In genomic region chr16:94608706-94609594, GRCm38 (mm10) we compare ENCODE assay signal across 18 mouse cellular contexts. TPM values are rescaled to one million over a fixed set of nuclear protein-coding genes. Genes with fewer than 3 reads are reported as not detected.
A peak's percentile ranks its signal among the peaks of the same experiment; 100 is the strongest.
DNase-seq lines count a peak whose midpoint lies in the region; ATAC-seq and TF ChIP-seq lines count a peak whose summit lies in the region.
"Had no signal": no experiment of that assay in that cellular context is flagged by ENCODE, and none has a peak within 500 bp of the region (broad histone marks: within the 10 kb centered on the region; RNA-seq: fewer than 3 reads in every experiment).

No protein-coding gene starts in this region.

- H3K36me3 ChIP-seq in heart, postnatal 0 days (replicated peaks; ENCODE audit: control insufficient read depth, insufficient read depth, low read length), result no peaks in the 10 kb centered on the region
- H3K36me3 ChIP-seq in heart, embryonic 11.5 days (ENCODE audit: control insufficient read depth, insufficient read depth, low read length), result no peaks in the 10 kb centered on the region
- no peaks in the 10 kb centered on the region for H3K36me3 ChIP-seq in stomach, postnatal 0 days (ENCODE audit: control insufficient read depth, insufficient read depth, low read length)
- H3K36me3 ChIP-seq: embryonic facial prominence, embryonic 12.5 days; hindbrain, embryonic 15.5 days had no signal

- TF ChIP-seq EP300 in heart, postnatal 0 days (IDR thresholded peaks at IDR 0.05; ENCODE audit: low read depth), result no peak
- TF ChIP-seq EP300 in stomach, postnatal 0 days (optimal IDR thresholded peaks at IDR 0.05), result no peak

- H3K27ac ChIP-seq in heart, postnatal 0 days (ENCODE audit: low read depth), result peak overlapping the region; percentile 68
- H3K27ac ChIP-seq in heart, embryonic 11.5 days (ENCODE audit: low read depth, low read length), result no peak overlapping the region
- 0 out of 2 replicates have a peak overlapping the region, but pooled peaks have one; percentile 8 for H3K27ac ChIP-seq in stomach, postnatal 0 days (replicated peaks)
- H3K27ac ChIP-seq: embryonic facial prominence, embryonic 12.5 days; hindbrain, embryonic 15.5 days; kidney, embryonic 15.5 days; liver, embryonic 13.5 days had no signal

- peak; percentile 41 for DNase-seq in adrenal gland, postnatal 14 days
- no peak for DNase-seq in adrenal gland, adult 8-10 months
- no peak for DNase-seq in heart, postnatal 0 days (ENCODE audit: low spot score)
- DNase-seq in brain, adult 2 months (ENCODE audit: low read depth, low spot score), result peak; percentile 72
- DNase-seq in stomach, postnatal 0 days (ENCODE audit: low spot score), result no peak
- DNase-seq in cerebellum, postnatal 10 days, result no peak
- DNase-seq in kidney, adult 18-20 months, result no peak
- DNase-seq: cerebellum, postnatal 25 days; gastrocnemius, postnatal 25 days; layer of hippocampus, adult 9-11 months; liver, embryonic 13.5 days; lung, postnatal 36 days had no signal

- no peak for TF ChIP-seq CTCF in heart, postnatal 0 days (IDR thresholded peaks at IDR 0.05; ENCODE audit: low read depth)
- TF ChIP-seq CTCF in stomach, postnatal 0 days (IDR thresholded peaks at IDR 0.05; ENCODE audit: low read depth), result no peak

- no peaks in the 10 kb centered on the region for H3K27me3 ChIP-seq in heart, postnatal 0 days (ENCODE audit: control insufficient read depth, insufficient read depth, low read length)
- no peaks in the 10 kb centered on the region for H3K27me3 ChIP-seq in heart, embryonic 11.5 days (ENCODE audit: control insufficient read depth, insufficient read depth, low read length)
- no peaks in the 10 kb centered on the region for H3K27me3 ChIP-seq in stomach, postnatal 0 days (ENCODE audit: control insufficient read depth, insufficient read depth, low read length)
- H3K27me3 ChIP-seq: embryonic facial prominence, embryonic 12.5 days; hindbrain, embryonic 15.5 days; kidney, embryonic 15.5 days; liver, embryonic 13.5 days; Patski had no signal

- no peak overlapping the region for H3K4me3 ChIP-seq in heart, postnatal 0 days (ENCODE audit: low read depth, low read length)
- no peak overlapping the region for H3K4me3 ChIP-seq in heart, embryonic 11.5 days (ENCODE audit: low read depth, low read length)
- H3K4me3 ChIP-seq in stomach, postnatal 0 days (ENCODE audit: low read depth, low read length), result no peak overlapping the region
- H3K4me3 ChIP-seq: embryonic facial prominence, embryonic 12.5 days; hindbrain, embryonic 15.5 days; kidney, embryonic 15.5 days; liver, embryonic 13.5 days had no signal

- H3K4me1 ChIP-seq in heart, postnatal 0 days (ENCODE audit: control insufficient read depth, insufficient read depth), result peaks cover 44% of the 10 kb centered on the region
- H3K4me1 ChIP-seq in heart, embryonic 11.5 days (ENCODE audit: control insufficient read depth, insufficient read depth, low read length), result peaks cover 31% of the 10 kb centered on the region
- peaks cover 5% of the 10 kb centered on the region; the same call in 1 of the 2 replicates for H3K4me1 ChIP-seq in stomach, postnatal 0 days (replicated peaks; ENCODE audit: control insufficient read depth, insufficient read depth)

- no peak; the same call in 1 of the 2 replicates for ATAC-seq in heart, postnatal 0 days (ENCODE audit: insufficient read depth, low read depth)
- no peak for ATAC-seq in heart, embryonic 11.5 days (replicated peaks; ENCODE audit: insufficient number of reproducible peaks, low FRiP score, low TSS enrichment)
- peak; percentile 50; the same call in 1 of the 2 replicates for ATAC-seq in stomach, postnatal 0 days (ENCODE audit: low FRiP score, low TSS enrichment)
- ATAC-seq: midbrain, embryonic 16.5 days; Patski had no signal

- no peak overlapping the region for H3K4me2 ChIP-seq in heart, postnatal 0 days (ENCODE audit: low read depth, low read length)
- H3K4me2 ChIP-seq in heart, embryonic 11.5 days, result no peak overlapping the region
- H3K4me2 ChIP-seq in stomach, postnatal 0 days (replicated peaks; ENCODE audit: low read depth), result no peak overlapping the region
- H3K4me2 ChIP-seq: embryonic facial prominence, embryonic 12.5 days; hindbrain, embryonic 15.5 days; kidney, embryonic 15.5 days; liver, embryonic 13.5 days had no signal

- 57% methylated on average over 9 of the region's 9 CpGs for WGBS in heart, postnatal 0 days
- 84% methylated on average over 9 of the region's 9 CpGs for WGBS in heart, embryonic 11.5 days (ENCODE audit: insufficient replicate concordance)
- WGBS in stomach, postnatal 0 days, result 57% methylated on average over 9 of the region's 9 CpGs

- no peak overlapping the region for H3K9ac ChIP-seq in heart, postnatal 0 days (replicated peaks; ENCODE audit: low read depth, low read length)
- H3K9ac ChIP-seq in heart, embryonic 11.5 days (ENCODE audit: low read depth, low read length), result no peak overlapping the region
- no peak overlapping the region for H3K9ac ChIP-seq in stomach, postnatal 0 days (ENCODE audit: low read length)
- H3K9ac ChIP-seq: embryonic facial prominence, embryonic 12.5 days; hindbrain, embryonic 15.5 days; kidney, embryonic 15.5 days; liver, embryonic 13.5 days had no signal

- H3K9me3 ChIP-seq in heart, postnatal 0 days (replicated peaks; ENCODE audit: control insufficient read depth, low read length), result no peaks in the 10 kb centered on the region
- no peaks in the 10 kb centered on the region for H3K9me3 ChIP-seq in heart, embryonic 11.5 days (replicated peaks; ENCODE audit: control insufficient read depth, low read length)
- H3K9me3 ChIP-seq in stomach, postnatal 0 days (ENCODE audit: control insufficient read depth, low read length), result no peaks in the 10 kb centered on the region
- H3K9me3 ChIP-seq: embryonic facial prominence, embryonic 12.5 days; hindbrain, embryonic 15.5 days; kidney, embryonic 15.5 days; liver, embryonic 13.5 days had no signal

RNA-seq across cellular contexts. Expression of gene Dyrk1a, which starts 39.1 kb away (rescaled TPM):
- total RNA-seq in adrenal gland, postnatal 14 days (2021), result 61.3 and 65.3 TPM in 2 replicates
- 10 to 100 TPM; 62.2 to 78.6 (median 69.6) TPM for total RNA-seq in adrenal gland, adult 8-10 months (2022)
- 55.2 and 90.3 TPM in 2 replicates for total RNA-seq in heart, postnatal 0 days (2014; rRNA removed; ENCODE audit: low replicate concordance)
- 6.9 and 7.7 TPM in 2 replicates for polyA plus RNA-seq in heart, postnatal 0 days (2015; fragmentation: Nextera tagmentation; extraction: Ambion mirVana)
- 9.0 and 11.6 TPM in 2 replicates for polyA plus RNA-seq in heart, embryonic 11.5 days (2014; fragmentation: Nextera tagmentation; extraction: Ambion mirVana)
- polyA plus RNA-seq in stomach, postnatal 0 days (2015; fragmentation: Nextera tagmentation; extraction: Ambion mirVana), result 4.6 and 5.2 TPM in 2 replicates

Comparison
In these comparisons a context has a peak if more than half of its experiments do, and no peak if none do; other contexts are left out.
1. DNase-seq: peak in adrenal gland, postnatal 14 days (single experiment) and brain, adult 2 months (single experiment); none in adrenal gland, adult 8-10 months (single experiment), heart, postnatal 0 days (single experiment), stomach, postnatal 0 days (single experiment), cerebellum, postnatal 10 days (0 of 2) and kidney, adult 18-20 months (single experiment).